Mouse (Mus musculus) fat pad, adult 2 months (tissue): ENCODE data around the gene Gm28048.

ENCODE experiments used
- DNase-seq: peaks from one replicate; pipeline ENCODE4 v3.0.0-alpha.2; 2011; ENCODE audit warnings: low read depth, low spot score; ENCODE audit errors: extremely low read depth

Gene Gm28048

GRCm38 (mm10) chr11:22861315-22861714, 120.6 kb downstream of the Gm28048 start:
- no peak for DNase-seq

DNA sequence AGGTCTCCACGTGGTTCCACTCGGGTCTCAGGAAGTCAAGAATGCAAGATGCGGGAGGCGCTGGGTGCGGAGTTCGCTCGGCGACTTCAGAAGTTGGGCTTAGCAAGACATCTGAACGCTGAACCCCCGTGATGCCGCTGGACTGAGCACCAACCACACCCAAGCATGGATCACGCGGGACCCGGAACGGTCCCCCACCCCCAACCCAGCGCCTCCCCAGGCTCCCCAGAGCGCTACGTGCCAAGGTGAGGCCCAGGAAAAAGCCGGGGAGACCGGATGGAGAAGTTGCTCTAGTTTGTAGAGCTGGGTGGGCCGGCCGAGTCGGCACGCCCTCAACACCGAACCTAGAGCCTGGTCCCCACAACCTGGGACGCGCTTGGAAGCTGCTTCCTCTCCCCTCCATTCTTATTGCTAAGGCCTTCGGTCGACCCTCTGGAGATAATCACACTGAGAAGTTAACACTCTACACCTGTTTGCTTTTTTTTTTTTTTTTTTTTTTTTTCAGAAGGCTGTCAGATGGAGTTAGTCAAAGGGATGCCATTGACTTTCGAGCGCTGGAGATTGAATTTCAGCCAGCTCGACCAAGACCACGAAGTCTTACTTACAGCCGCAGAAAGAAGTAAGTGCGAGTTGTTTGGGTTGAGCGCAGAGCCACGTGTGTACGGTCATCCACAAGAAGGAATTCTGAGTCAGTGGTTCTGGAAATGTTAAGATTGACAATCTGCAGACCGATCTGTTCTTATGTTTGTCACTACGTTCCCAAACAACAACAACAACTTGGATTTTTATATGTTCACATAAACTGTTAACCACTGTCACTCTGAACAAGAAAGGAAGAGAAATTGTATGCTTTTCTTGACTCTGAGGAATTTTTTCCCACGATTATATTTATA, 121.3 kb downstream of the Gm28048 start, which contains the start of gene B3gnt2:
Gene B3gnt2 (minus strand): TSS at position 627 of the 893 bp plus-strand sequence.
- DNase-seq, result no peak

DNA sequence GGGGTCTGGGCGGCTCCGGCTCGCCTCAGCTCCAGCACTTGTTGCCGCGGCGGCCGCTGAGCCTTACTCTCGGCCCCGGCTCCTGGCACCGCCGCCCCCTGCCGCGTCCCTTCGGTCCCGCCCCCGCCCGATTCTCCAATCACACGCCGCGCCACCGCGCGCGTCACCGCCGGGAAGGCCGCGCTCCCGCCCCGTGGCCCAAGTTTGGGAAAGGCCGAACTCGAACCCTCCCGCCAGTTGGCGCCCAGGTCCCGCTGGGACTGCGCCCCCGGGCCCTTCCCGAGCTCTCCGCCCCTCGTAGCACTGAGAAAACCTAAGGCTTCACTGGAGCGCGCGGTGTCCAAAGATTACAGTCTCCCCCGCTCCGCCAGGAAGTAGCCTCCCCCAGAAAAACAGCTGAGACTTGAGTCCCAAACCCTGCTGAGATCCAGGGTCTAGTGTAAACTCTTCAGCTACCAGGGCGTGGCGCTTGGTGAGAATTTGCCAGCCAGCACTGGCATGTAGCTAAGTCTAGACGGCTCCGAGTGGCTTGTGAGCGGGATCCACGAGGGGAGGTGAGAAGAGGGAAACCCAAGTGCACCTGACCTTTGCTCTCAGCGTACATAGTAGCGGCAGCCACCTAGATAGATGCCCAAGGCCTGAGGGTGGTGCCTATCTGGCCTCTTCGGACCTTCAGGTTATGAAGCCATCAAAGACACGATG, 122.1 kb downstream of the Gm28048 start:
- DNase-seq, result peak; percentile 36

GRCm38 (mm10) chr11:22859301-22859632, 122.6 kb downstream of the Gm28048 start:
- no peak for DNase-seq

DNA sequence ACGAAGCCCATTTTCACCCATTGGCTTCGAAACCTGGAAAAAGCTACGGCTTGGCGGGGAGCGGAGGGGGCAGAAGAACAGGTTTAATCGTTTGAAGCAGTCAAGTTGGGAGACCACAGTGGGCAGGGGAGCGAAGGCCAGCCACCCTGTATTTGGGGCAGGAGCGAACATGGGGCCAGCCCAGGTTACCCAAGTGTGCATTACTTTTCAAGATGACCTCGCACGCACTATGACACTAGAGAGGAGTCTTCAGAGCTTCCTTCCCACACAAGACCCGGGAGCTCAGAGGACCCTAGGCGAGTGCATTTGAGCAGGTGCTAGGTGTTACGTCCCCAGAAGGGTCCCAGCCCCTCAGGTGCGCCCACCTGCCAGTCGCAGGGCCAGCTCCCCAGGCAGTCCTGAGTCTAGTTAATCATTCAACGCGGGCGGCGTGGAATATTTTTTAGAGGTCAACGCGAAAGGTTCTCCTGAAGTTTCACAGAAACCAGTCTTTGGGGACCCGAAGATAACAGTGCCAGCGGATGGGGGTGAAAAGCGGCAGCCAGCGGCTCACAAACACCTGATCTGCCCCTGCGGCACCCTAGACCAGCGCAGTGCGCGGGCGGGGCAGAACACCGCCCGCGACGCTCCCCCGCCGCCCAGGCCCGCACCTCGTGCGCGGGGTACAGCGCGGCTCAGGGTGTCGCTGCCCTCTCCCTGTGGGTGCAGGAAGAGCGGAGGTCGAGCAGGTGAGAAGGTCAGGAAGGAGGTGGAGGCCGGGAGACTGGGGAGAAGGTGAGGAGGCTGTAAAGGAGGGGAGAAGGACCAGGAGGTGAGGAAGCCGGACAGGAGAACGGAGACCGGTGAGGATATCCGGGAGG, 123.2 kb downstream of the Gm28048 start:
- no peak for DNase-seq

GRCm38 (mm10) chr11:22857705-22858440, 124.0 kb downstream of the Gm28048 start:
- no peak for DNase-seq

GRCm38 (mm10) chr11:22857106-22857704, 124.7 kb downstream of the Gm28048 start:
- DNase-seq, result no peak

DNA sequence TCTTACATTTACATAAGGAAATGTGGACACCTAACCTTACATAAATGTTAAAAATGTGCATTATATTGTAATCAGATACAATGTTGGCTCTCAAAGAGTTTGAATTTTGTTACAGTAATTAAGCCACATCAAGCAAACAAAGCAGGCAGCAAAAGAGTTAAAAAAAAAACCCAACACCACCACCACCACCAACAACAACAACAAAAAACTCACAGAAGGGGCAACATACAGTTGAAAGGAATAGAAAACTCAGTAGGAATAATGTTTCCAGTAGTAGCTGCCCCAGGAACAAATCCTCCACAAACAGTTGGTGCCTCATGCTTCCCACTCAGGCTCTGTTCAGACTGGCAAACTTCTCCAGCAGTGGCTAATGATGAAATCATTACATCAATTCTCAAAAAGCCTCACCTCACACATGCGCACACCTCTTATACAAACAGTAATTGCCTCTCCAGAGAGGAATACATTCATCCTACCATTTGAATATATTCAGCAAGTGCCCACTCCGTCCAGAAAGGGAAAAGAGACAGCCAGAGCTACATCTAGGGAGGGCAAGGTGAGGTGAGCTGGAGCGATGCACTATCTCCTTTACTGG, 125.4 kb downstream of the Gm28048 start:
- no peak for DNase-seq

- DNase-seq, result no peak
Measured at GRCm38 (mm10) chr11:22854571-22854970, 127.3 kb downstream of the Gm28048 start.

GRCm38 (mm10) chr11:22853477-22854157, 128.3 kb downstream of the Gm28048 start:
- no peak for DNase-seq

GRCm38 (mm10) chr11:22852510-22852909, 129.4 kb downstream of the Gm28048 start:
- no peak for DNase-seq

- no peak for DNase-seq
Measured at GRCm38 (mm10) chr11:22851416-22851815, 130.5 kb downstream of the Gm28048 start.

- no peak for DNase-seq
Measured at GRCm38 (mm10) chr11:22850077-22850476, 131.8 kb downstream of the Gm28048 start.

DNA sequence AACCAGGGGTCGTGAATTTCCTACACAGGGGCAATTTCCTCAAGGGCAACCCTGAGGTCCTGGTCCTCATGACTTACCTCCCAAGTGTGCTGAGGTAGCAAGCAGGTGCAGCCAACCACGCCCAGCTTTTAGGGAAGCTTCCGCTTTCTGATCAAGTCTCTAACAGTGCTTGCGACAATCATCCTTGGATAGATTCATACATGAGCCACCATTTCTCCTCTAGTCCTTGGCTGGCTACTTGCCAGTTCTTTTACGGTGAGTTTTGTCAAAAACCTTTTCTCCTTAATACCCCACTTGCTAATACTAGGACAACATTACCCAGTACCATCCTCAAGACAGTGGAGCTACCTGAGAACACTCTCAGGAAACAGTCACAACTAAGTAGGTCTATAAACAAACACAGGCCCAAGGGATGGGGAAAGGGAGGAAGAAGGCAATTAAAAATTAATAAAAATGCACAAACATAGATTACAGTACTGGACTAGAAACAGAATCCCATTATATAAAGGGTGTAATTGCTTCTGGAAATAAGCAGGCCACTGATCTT, 133.2 kb downstream of the Gm28048 start:
- no peak for DNase-seq

DNA sequence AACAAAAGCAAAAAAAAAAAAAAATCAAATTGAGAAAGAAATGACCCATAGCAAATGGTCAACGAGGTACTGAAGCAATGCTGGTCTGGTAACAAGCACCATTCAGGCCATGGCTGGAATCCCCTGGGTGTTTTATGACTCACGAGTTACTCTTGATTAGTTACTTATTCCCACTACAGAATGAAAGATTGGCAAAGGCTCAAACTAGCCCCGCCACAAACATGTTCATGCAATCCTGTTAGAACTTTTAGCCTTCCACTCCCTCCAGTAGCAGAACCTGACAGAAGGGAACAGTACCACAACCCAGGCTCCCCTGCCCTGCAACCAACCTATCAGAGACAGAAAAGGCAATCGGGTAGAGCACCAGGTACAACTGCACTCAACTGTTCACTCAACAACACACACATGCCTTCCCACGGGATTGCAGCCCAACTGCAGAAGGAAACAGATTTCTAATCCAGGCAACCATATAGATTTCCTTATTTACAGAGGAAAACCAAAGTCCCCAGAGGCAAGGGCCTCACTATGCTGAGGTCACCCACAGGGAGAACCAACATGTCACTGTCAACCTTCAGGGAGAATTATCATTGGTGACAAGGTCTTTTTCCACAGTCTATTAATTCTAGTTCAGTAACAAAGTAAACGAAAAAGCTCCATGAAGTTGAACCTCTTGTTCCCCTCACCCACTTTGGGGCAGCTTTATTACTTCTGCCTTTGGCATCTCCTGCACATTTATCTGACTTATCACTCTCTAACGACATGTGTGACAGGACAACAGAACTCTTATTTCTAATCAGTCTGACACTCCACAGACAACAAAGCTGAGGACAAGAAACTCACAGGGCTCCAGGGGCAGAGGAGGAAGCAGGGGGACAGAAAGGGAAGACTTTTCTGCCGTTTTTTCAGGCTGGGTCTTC, 133.9 kb downstream of the Gm28048 start:
- DNase-seq, result no peak

DNA sequence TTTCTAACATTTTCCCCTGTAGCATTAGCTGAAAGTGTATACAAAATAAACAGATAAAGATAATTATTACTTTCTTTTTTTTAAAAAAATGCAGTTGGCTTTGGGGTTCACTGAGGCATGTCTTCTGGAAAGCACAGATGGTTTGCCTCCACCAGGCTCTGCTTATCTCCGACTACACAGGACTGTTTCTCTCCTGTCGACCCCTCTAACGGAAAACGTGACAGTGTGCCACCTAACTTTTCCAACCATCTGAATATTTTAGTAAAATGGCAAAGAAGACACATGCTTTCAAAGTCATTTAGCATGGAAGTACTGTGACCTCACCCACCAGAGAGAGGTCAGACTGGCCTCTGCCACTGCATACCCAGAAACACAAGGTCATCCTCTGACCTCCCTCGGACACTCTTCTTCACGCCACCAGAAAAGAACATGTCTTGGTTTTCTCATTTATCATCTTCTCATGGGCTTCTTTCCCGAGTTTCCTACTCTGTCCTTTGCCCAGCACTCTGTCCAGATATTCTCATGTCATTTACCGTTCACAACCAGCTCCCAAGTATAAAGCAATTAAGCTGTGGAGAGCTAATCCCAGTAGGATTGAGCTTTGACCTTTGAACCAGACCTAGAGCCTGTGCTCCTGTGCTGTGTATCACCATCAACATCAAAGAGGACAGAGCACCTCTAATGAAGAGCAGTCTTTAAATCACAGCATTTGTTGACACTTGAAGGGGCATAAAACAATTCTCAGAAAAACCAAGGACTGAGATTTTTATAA, 134.7 kb downstream of the Gm28048 start:
- DNase-seq, result no peak
